Mouse (Mus musculus) ES-Bruce4 (cell line): Measurements from ENCODE around the gene Lpcat2b.

ENCODE experiments used
- CTCF ChIP-seq: IDR thresholded peaks from one replicate; pipeline ENCODE4 v1.8.1; 2011; ENCODE audit warnings: low read depth, low read length
- EP300 ChIP-seq: IDR thresholded peaks from 2 replicates; pipeline ENCODE4 v1.6.1; 2011; ENCODE audit warnings: low read depth, low read length; ENCODE audit not compliant: insufficient read depth
- POLR2A ChIP-seq: IDR thresholded peaks from one replicate; pipeline ENCODE4 v1.8.1; 2011; ENCODE audit warnings: low read length; ENCODE audit not compliant: insufficient read depth

GRCm38 (mm10) chr5:107448784-107449183 lies 17.4 kb downstream of the Lpcat2b start:
- TF ChIP-seq CTCF = no peak
- TF ChIP-seq POLR2A = no peak
- TF ChIP-seq EP300 = no peak
